Mouse (Mus musculus): ENCODE measurements at regions not wholly inside any gene's neighbourhood (a gene's known extent, or its start where the extent isn't known, plus 50 kb on each side); places are given as distances from the start of the nearest gene placed in this dataset.
A peak's percentile ranks its signal among the peaks of the same experiment; 100 is the strongest.

- Histone ChIP-seq H3K9ac (no peak overlapping the region), H3K4me3 (ENCODE audit: low read depth, low read length) (no peak overlapping the region), H3K4me1 (ENCODE audit: insufficient read depth) (no peaks in the 10 kb centered on the region), H3K27me3 (ENCODE audit: insufficient read depth, low read length) (no peaks in the 10 kb centered on the region), H3K36me3 (ENCODE audit: insufficient read depth) (no peaks in the 10 kb centered on the region), H3K4me2 (ENCODE audit: low read depth) (no peak overlapping the region), H3K27ac (ENCODE audit: low read depth, low read length) (no peak overlapping the region), H3K9me3 (ENCODE audit: low read length) (no peaks in the 10 kb centered on the region)
- ATAC-seq: no peak
- TF ChIP-seq CTCF (IDR thresholded peaks at IDR 0.05; ENCODE audit: low read depth): no peak
- no peak for DNase-seq
- WGBS: 81% methylated on average over 6 of the region's 6 CpGs
Measured at GRCm38 (mm10) chr6:144927599-144927998, 145.8 kb upstream of the Sox5 start.

GRCm38 (mm10) chr6:144922762-144923161 lies 141.0 kb upstream of the Sox5 start:
- Histone ChIP-seq H3K9ac (no peak overlapping the region), H3K27ac (ENCODE audit: low read depth, low read length) (no peak overlapping the region), H3K4me3 (ENCODE audit: low read depth, low read length) (no peak overlapping the region), H3K36me3 (ENCODE audit: insufficient read depth) (no peaks in the 10 kb centered on the region), H3K4me2 (ENCODE audit: low read depth) (no peak overlapping the region), H3K27me3 (ENCODE audit: insufficient read depth, low read length) (no peaks in the 10 kb centered on the region), H3K4me1 (ENCODE audit: insufficient read depth) (no peaks in the 10 kb centered on the region), H3K9me3 (ENCODE audit: low read length) (no peaks in the 10 kb centered on the region)
- 95% methylated on average over 3 of the region's 3 CpGs for WGBS
- ATAC-seq (no peak), DNase-seq (no peak)
- no peak for TF ChIP-seq CTCF (IDR thresholded peaks at IDR 0.05; ENCODE audit: low read depth)

GRCm38 (mm10) chr6:144919750-144920149 lies 138.0 kb upstream of the Sox5 start:
- WGBS: 69% methylated on average over 5 of the region's 5 CpGs
- Histone ChIP-seq H3K36me3 (ENCODE audit: insufficient read depth) (no peaks in the 10 kb centered on the region), H3K9ac (no peak overlapping the region), H3K9me3 (ENCODE audit: low read length) (no peaks in the 10 kb centered on the region), H3K4me3 (ENCODE audit: low read depth, low read length) (no peak overlapping the region), H3K27ac (ENCODE audit: low read depth, low read length) (no peak overlapping the region), H3K27me3 (ENCODE audit: insufficient read depth, low read length) (no peaks in the 10 kb centered on the region), H3K4me1 (ENCODE audit: insufficient read depth) (no peaks in the 10 kb centered on the region), H3K4me2 (ENCODE audit: low read depth) (no peak overlapping the region)
- no peak for TF ChIP-seq CTCF (IDR thresholded peaks at IDR 0.05; ENCODE audit: low read depth)
- no peak for DNase-seq
- no peak for ATAC-seq

- no peaks in the 10 kb centered on the region for H3K27me3 ChIP-seq (ENCODE audit: insufficient read depth, low read length)
- no peak overlapping the region for H3K4me3 ChIP-seq (ENCODE audit: low read depth, low read length)
- H3K27ac ChIP-seq (ENCODE audit: low read depth, low read length): no peak overlapping the region
- H3K9ac ChIP-seq: no peak overlapping the region
- no peak for ATAC-seq
- no peak for TF ChIP-seq CTCF (IDR thresholded peaks at IDR 0.05; ENCODE audit: low read depth)
- 62% methylated on average over 8 of the region's 8 CpGs for WGBS
- DNase-seq: no peak
- H3K4me2 ChIP-seq (ENCODE audit: low read depth): no peak overlapping the region
- H3K9me3 ChIP-seq (ENCODE audit: low read length): no peaks in the 10 kb centered on the region
- no peaks in the 10 kb centered on the region for H3K36me3 ChIP-seq (ENCODE audit: insufficient read depth)
- H3K4me1 ChIP-seq (ENCODE audit: insufficient read depth): no peaks in the 10 kb centered on the region
Measured at GRCm38 (mm10) chr6:144917128-144917527, 135.4 kb upstream of the Sox5 start.

- Histone ChIP-seq H3K4me2 (ENCODE audit: low read depth) (no peak overlapping the region), H3K4me3 (ENCODE audit: low read depth, low read length) (no peak overlapping the region), H3K4me1 (ENCODE audit: insufficient read depth) (no peaks in the 10 kb centered on the region), H3K27me3 (ENCODE audit: insufficient read depth, low read length) (no peaks in the 10 kb centered on the region), H3K9ac (no peak overlapping the region), H3K36me3 (ENCODE audit: insufficient read depth) (no peaks in the 10 kb centered on the region), H3K9me3 (ENCODE audit: low read length) (no peaks in the 10 kb centered on the region), H3K27ac (ENCODE audit: low read depth, low read length) (0 out of 2 replicates have a peak overlapping the region, but pooled peaks have one; percentile 10)
- ATAC-seq (peak; percentile 63), DNase-seq (peak; percentile 15)
- WGBS: 60% methylated on average over 7 of the region's 7 CpGs
- no peak for TF ChIP-seq CTCF (IDR thresholded peaks at IDR 0.05; ENCODE audit: low read depth)
Measured at GRCm38 (mm10) chr6:144911781-144912180, 130.0 kb upstream of the Sox5 start.

GRCm38 (mm10) chr6:144910392-144910791 lies 128.6 kb upstream of the Sox5 start:
- Histone ChIP-seq H3K9me3 (ENCODE audit: low read length) (no peaks in the 10 kb centered on the region), H3K4me2 (ENCODE audit: low read depth) (no peak overlapping the region), H3K4me3 (ENCODE audit: low read depth, low read length) (no peak overlapping the region), H3K27ac (ENCODE audit: low read depth, low read length) (no peak overlapping the region), H3K4me1 (ENCODE audit: insufficient read depth) (no peaks in the 10 kb centered on the region), H3K27me3 (ENCODE audit: insufficient read depth, low read length) (no peaks in the 10 kb centered on the region), H3K36me3 (ENCODE audit: insufficient read depth) (no peaks in the 10 kb centered on the region), H3K9ac (no peak overlapping the region)
- ATAC-seq (no peak), DNase-seq (no peak)
- WGBS: 82% methylated on average over 6 of the region's 6 CpGs
- TF ChIP-seq CTCF (IDR thresholded peaks at IDR 0.05; ENCODE audit: low read depth): no peak

GRCm38 (mm10) chr6:144908646-144909045 lies 126.9 kb upstream of the Sox5 start:
- Histone ChIP-seq H3K36me3 (ENCODE audit: insufficient read depth) (no peaks in the 10 kb centered on the region), H3K9ac (no peak overlapping the region), H3K9me3 (ENCODE audit: low read length) (no peaks in the 10 kb centered on the region), H3K27ac (ENCODE audit: low read depth, low read length) (no peak overlapping the region), H3K27me3 (ENCODE audit: insufficient read depth, low read length) (no peaks in the 10 kb centered on the region), H3K4me2 (ENCODE audit: low read depth) (no peak overlapping the region), H3K4me1 (ENCODE audit: insufficient read depth) (no peaks in the 10 kb centered on the region), H3K4me3 (ENCODE audit: low read depth, low read length) (no peak overlapping the region)
- WGBS: 95% methylated on average over 11 of the region's 11 CpGs
- DNase-seq (no peak), ATAC-seq (no peak)
- TF ChIP-seq CTCF (IDR thresholded peaks at IDR 0.05; ENCODE audit: low read depth): 0 out of 2 replicates have a peak, but pooled peaks have one; percentile 4

- DNase-seq (no peak), ATAC-seq (no peak)
- no peak overlapping the region for H3K4me3 ChIP-seq (ENCODE audit: low read depth, low read length)
- TF ChIP-seq CTCF (IDR thresholded peaks at IDR 0.05; ENCODE audit: low read depth): no peak
- H3K27me3 ChIP-seq (ENCODE audit: insufficient read depth, low read length): no peaks in the 10 kb centered on the region
- no peak overlapping the region for H3K4me2 ChIP-seq (ENCODE audit: low read depth)
- no peaks in the 10 kb centered on the region for H3K36me3 ChIP-seq (ENCODE audit: insufficient read depth)
- H3K9me3 ChIP-seq (ENCODE audit: low read length): no peaks in the 10 kb centered on the region
- no peaks in the 10 kb centered on the region for H3K4me1 ChIP-seq (ENCODE audit: insufficient read depth)
- H3K9ac ChIP-seq: no peak overlapping the region
- WGBS: 64% methylated on average over 10 of the region's 10 CpGs
- H3K27ac ChIP-seq (ENCODE audit: low read depth, low read length): no peak overlapping the region
Measured at GRCm38 (mm10) chr6:144903156-144903555, 121.4 kb upstream of the Sox5 start.
